Mouse (Mus musculus): ENCODE data around the gene Nfyc.

The Nfyc gene

DNA sequence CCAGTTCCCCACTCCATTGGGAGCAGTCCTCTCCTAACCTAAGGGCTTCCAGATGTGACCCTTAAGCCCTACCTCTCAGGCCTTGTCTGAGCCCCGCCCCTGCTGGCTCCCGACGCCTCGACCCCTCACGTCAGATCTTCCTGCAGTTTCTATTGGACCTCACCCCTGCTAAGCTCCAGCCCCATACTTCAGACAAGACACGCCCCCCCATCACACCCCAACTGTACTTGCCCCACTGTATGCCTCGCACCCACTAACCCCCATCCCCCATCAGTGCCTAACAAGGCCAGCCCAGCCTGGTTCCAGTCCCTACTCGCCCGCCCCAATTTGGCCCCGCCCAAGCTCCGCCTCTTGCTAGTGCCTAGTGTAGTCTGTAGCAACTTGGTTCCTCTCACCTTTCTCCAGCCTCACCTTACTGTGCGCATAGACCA, 115.2 kb downstream of the Nfyc start:
- in situ Hi-C loops (cut with MboI, MseI): no loop called here

DNA sequence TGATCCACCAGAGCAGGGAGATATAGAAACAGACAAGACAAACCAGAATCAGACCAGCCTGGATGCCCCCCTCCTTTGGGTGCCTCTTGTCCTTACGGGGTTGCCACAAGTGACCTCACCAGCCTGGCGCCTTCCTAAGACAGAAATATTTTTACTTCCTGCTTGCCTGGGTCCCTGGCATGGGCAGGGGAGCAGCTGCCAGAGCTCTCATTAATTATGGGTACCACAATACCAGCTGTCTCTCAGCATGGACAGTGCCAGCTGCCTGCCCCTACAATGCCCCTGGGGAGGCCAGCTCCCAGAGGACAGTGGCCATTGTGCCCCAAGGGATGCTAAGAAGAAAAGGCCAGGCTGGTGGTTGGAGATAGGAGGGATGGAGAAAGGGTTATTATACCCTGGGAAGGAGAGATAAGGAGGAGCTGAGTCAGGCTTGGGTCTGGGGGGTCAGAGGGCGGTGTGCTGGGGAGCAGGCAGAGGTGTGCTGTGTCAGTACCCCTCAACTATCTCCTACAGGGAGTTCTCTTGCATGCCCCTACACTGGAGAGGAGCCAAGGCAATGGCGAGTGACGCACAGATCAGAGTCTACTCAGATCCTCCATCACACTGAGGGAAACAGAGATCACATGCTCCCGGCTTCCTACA, 117.4 kb downstream of the Nfyc start:
- in situ Hi-C loops (cut with MboI, MseI): no loop called here

DNA sequence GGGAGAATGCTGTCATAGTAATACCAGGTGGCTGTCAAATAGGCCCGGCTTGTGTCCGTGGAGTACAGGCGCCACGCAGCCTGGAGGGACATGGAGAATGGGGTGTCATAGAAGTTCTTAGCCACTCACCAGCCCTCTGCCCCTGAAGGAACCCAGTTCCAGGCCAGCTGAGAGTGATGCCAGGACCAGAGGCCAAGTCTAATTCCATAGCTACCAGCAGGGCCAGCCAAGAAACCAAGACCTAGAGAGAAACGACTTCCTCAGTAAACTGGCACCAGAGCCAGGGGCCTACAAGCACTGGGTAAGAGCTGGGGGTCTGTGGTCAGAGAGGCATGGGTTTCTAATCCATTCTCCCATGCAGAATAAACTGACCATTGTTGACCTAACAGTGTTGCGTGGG, 118.4 kb downstream of the Nfyc start:
- in situ Hi-C loops (cut with MboI, MseI): no loop called here

DNA sequence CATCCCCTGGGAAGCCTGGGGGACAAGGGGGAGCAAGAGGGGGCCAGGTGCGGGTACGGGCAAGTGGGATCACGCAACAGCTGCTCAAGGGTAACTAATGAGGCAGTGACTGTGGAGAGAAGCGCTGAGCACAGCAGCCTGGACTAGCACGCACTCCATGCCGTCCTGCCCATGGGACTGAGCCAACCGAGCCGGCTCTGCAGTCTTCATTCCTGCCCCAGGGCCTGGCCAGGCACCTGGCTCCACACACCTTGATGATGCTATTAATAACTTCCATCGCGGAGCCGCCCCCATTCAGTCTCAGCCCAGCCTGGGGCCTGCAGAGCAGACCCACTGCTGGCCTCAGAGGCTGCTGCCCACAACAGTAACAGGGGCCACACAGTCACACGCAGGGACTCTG, 119.1 kb downstream of the Nfyc start:
- in situ Hi-C loops (cut with MboI, MseI): no loop called here

Data from T-helper 1 cell (primary cell).